Mouse (Mus musculus): ENCODE measurements at regions not wholly inside any gene's neighbourhood (a gene's known extent, or its start where the extent isn't known, plus 50 kb on each side); places are given as distances from the start of the nearest gene placed in this dataset.

DNA sequence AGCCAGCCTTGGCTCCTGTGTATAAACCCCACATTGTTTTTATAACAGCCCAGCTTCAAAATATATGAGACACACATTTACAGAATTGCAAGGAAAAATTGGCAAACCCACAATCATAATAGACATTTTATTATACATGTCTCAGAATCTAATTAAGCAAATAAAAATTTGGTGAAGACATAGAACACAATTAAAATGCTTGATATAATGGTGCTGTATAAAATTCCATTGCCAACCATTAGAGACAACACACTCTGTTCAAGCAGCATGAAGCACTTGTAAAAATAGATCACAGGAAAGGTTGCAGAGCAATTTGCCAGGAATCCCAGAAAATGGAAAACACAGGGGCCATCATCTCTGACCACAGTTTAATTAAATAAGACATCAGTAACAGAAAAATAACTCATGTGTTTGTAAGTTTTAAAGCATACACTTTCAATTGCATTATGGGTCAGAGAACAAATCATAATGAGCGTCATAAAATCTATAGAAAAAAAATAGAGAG, 229.2 kb downstream of the Pdcd6ip start:
- no peak for TF ChIP-seq CTCF (IDR thresholded peaks at IDR 0.05; ENCODE audit: low read depth, low read length)
- no peak for TF ChIP-seq POLR2A (IDR thresholded peaks at IDR 0.05; ENCODE audit: insufficient read depth, low read length)
- TF ChIP-seq EP300 (IDR thresholded peaks at IDR 0.05; ENCODE audit: insufficient read depth, low read depth, low read length) = no peak

Data from ES-Bruce4 (cell line).